Mouse (Mus musculus) c-Kit-positive CD71-negative TER-119-negative erythroid progenitor cells, embryonic 14.5 days (primary cell): ENCODE results near the gene Arl6.

Experiments
- DNase-seq: peaks from one replicate; pipeline ENCODE4 v3.0.0-alpha.2; 2013; ENCODE audit warnings: low read depth

Arl6 gene

DNA sequence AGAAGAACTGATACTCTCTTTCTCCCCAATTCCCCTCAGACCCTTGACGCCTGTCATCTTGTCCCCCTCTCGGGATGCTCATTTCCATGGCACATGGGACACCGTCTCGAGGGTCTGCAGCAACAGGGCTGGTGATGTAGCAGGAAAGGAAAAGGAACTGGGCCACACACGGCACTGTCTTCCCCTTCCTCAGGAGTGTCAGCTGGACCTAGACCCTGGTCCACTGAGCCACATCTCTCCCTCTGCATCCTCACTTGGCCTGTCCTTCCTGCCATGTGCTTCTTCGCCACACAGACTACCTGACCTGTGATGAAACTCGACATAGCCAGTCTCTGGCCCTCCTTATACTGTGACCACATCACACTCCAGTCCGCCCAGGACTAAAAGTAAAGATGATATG is 52.3 kb downstream of the Arl6 start:
- DNase-seq: no peak

DNA sequence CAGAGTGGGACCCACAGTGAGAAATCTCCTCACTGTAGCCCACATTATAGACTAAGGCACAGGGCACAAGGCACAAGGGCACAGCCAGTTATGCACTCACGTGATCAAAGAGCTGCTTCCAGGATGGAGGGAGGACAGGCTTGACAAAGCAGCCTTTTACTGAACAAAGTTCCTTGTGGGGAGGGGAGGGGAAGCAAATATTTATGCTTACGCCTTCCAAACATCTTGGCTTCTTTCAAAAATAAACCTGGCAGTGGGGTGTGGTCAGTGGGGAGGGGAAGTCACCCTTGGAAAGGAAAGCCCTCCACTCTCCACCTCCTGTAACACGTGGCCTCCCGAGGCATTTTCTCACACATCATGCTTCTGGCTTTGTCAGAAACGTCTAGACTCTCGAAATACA is 52.9 kb downstream of the Arl6 start:
- no peak for DNase-seq

DNA sequence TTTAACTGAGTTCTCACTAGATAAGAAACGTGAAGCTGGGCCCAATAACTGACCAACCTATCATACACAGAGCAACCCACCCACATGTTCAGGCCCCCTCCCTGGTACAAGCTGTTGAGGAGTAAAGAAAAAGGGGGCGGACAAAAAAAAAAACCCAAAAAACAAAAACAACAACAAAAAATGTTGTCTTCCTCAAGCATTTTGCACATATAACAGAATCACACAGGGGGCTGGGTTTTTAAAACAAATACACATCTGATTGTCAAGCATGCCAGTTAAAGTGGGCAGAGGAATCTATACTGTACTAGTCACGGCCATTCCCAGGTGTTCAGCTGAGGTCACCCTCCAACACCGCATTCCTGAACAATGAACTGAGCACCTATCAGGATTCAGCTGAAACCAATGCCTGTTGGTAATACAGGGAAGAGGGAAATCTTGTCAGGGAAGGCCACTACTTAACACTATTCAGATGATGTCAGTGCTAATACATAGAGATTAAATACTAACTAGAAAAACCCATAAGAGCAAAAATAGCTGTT is 53.4 kb downstream of the Arl6 start:
- DNase-seq: no peak

DNA sequence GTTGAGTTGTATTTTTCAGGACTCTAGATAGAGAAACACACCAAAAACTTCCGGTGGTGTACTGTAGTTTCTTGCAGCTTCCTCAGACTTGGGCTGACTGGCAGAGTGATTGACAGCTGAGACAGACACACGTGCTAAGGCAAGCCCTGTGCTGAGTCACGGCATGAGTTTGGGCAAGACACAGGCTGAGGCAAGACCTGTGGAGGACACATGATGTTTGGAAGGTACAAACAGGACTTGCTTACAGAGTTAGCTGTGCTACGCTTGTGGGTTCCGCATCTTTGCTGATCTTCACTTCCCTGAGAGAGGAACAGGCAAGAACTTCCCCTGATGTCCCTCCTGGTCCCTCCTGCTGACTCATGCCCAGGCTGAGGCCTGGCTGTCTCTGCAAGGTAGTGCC is 55.7 kb downstream of the Arl6 start:
- no peak for DNase-seq

DNA sequence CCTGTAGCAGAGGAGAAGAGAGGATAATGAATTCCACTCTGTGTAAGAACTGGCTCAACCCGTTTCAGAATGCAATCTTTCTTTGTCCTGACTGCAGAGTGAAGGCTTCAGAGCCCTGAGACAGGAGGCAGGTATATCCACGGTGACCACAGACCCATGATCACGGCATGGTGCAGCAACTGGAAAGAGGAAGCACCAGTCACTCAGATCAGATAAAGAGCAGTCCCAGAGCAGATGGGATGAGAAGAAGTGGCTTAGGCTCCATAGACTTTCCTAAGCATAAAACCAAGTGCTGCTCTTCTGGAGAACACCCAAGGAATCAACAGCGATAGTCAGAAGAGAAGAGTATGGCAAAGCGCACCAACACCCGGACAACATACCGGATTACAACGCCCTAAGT is 60.0 kb downstream of the Arl6 start:
- no peak for DNase-seq

DNA sequence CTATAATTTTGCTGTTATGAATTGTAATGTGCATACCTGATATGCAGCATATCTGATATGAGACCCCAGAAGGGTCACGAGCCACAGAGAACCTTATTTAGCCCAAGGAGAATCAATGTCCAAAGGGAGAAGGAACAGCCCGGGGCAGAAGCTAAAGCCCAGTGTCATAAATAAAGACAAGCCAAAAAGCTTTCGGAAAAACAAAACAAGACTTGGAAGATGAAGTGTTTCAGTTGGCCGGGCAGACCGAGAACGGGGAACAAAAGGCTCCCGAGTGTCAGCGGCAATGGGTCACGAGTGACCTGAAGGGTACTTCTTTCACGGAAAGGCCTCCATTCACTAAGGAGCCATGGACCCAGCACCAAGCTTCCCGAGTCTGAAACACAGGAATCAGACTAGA is 65.2 kb downstream of the Arl6 start:
- DNase-seq: no peak

DNA sequence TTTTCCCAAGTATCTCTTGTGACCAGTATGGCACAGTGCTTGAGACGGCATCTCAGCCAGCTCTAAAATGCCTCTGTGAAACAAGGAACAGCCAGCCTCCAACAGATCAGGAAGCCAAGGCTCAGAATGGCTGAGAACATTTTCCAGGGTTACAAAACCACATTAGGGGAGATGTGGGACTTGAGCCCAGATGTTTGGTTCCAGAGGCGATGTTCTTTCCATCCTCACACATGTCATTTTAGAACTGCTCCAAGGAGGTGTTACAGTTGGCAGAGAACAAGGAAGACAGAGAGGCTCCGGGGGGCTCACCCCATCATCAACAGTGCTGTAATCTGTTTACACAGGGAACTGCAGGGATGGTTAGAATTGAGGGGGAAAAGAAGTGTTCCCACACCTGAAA is 66.5 kb downstream of the Arl6 start:
- DNase-seq: no peak

DNA sequence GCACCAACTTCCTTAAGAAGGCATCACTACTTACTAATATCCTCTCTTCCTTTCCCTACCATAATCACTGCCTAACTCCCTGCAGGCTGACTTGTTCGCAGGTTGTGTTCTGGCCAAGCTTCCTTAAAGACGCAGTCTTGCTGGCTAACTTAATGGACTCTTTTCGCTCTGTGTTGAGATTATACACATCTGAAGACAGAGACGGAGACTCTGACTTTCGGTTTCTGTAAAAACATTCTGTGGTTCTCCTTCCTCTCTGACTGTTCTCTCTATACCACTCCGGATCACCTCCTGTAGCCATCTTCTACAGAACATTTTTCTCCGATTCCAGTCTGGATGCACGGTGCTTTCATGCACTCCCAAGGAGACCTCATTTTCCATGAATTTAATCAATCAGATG is 68.4 kb downstream of the Arl6 start:
- no peak for DNase-seq

DNA sequence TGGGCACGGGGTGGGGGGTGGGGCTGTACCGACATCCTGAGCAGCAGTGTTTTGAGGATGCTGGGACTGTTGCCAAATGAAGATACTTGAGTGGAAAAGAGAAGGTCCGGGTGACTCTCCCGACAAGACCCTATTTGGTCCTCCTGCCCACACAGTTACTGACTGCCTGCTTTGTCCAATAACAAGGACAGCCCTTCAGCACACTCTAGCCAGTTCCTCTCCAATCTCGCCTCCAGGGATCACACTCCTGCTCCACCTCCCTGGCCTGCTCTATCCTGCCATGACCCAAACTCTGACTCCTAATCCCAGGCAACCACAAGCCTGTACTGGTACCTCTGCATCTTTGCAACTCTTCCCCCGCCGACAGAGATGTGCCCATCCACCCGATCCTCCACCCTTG is 69.4 kb downstream of the Arl6 start:
- DNase-seq: no peak

DNA sequence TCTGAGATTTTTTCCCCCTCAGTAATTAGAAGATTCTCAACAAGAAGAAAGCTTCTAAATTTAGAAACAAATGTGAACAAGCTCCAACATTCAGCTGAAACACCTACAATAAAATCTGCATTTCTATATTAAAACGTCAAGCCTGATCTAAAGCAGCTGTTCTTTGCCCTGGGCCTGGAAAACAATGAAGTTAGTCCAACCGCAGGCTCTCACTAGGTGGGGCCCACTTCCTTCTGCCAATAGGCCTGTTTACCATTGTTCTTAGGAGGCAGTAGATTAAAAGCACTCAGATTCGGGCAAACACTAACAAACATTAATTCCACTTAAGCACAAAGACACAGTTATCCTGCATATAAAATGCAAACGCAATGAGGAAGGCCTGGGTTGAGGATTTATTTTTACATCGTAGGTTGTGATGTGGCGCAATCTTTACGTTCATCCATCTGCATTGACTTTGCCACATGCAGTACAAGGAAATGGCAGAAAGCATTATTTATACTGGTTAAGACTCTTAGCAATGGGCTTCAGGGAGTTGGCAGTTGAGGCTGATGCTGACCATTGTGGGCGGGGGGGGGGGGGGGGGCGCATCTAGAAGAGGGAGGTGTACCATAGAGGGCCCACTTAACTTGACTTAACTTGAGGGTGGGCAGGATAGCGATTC is 71.3 kb downstream of the Arl6 start:
- DNase-seq: no peak

DNA sequence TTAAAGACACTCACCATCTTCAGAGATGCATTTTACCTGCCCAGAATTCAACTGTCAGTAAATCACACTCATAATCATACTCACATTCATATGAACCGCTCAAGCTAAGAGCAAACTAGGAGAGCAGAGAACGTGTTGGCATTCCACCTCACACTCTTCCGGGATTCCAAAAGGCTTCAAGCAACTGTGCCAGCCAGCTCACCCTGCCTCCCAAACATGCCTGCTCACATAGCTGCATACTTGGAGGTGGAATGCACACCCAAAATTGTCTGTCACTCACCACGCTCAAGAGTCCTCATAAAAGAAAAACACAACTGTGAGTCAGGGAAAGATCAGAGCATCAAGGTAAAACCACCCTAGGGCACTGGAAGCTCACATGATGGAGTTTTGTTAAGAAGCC is 72.8 kb downstream of the Arl6 start:
- no peak for DNase-seq

DNA sequence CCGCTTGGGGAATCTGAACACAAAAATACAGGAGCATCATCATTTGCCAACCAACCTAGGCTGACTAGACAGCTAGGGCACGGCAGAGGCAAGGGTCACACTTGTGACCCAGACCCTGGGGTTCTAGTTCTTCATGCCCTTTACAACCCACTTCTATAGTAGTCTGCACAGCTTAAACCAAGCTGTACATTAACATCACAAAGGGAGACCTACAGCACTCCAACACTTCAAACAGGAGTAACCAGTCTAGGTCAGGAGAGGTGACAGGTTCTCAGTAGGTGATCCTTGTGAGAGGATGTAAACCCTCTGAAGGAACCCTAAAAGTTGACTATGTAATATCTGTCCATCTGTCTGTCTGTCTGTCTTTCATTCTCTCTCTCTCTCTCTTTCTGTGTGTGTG is 73.6 kb downstream of the Arl6 start:
- DNase-seq: no peak

DNA sequence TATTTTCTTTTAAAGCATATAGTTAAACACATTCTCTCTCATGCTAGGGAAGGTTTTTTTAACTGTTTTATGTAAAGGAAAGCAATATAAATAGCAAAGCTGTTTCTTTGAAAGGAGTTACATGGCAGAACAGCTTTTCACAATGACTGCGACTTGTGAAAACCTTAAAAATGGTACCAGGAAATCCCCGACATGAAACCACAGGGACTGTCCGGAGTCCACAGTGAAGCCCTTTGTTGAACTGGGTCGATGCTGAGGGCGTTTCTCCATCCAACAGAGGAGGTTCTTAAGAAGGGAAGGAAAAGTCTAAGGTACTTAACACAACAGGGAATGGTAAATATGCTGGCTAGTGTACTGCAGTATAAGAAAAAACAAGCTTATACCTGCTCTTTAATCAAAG is 75.2 kb downstream of the Arl6 start:
- no peak for DNase-seq
